ENCODE assay signal across 36 mouse cellular contexts in the genomic region with DNA sequence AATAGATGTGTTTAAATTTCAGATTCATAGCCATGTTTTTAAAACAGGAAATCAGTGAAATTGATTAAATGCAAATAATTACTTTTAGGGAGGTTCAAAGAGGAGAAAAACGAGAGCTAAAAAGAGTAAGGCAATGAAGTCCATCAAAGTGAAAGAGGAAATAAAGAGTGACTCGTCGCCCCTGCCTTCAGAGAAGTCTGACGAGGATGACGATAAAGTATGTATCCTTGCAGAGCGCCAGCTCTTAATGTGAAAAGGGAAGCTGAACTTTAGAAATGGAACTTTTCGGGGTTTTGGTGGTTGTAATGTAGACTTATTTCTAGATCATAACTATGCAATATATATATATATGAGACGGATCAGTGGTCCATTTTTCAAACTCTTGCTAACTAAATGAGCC. TPM values are rescaled to one million over a fixed set of nuclear protein-coding genes. Genes with fewer than 3 reads are reported as not detected.
DNase-seq lines count a peak whose midpoint lies in the region; ATAC-seq and TF ChIP-seq lines count a peak whose summit lies in the region.
"Had no signal": no experiment of that assay in that cellular context is flagged by ENCODE, and none has a peak within 500 bp of the region (broad histone marks: within the 10 kb centered on the region; RNA-seq: fewer than 3 reads in every experiment).

No protein-coding gene starts in this region.

- H3K36me3 ChIP-seq in lung, postnatal 0 days (ENCODE audit: insufficient read depth, low read length) = peaks cover 34% of the 10 kb centered on the region
- H3K36me3 ChIP-seq in midbrain, embryonic 16.5 days (ENCODE audit: control insufficient read depth, insufficient read depth, low read length) = peaks cover 27% of the 10 kb centered on the region
- peaks cover 14% of the 10 kb centered on the region for H3K36me3 ChIP-seq in heart, embryonic 11.5 days (ENCODE audit: control insufficient read depth, insufficient read depth, low read length)

- ATAC-seq in lung, postnatal 0 days = no peak
- peak; percentile 83 for ATAC-seq in megakaryocyte progenitor cell, adult 5-6 weeks (replicated peaks; ENCODE audit: poor library complexity)
- no peak for ATAC-seq in midbrain, embryonic 16.5 days
- no peak for ATAC-seq in heart, embryonic 11.5 days (replicated peaks; ENCODE audit: insufficient number of reproducible peaks, low FRiP score, low TSS enrichment)
- ATAC-seq: CD4-positive, CD25-positive, alpha-beta regulatory T cell, adult 4 months; forebrain, embryonic 15.5 days; inflammation-experienced regulatory T-cells, adult 6 months; Patski had no signal

- no peaks in the 10 kb centered on the region for H3K27me3 ChIP-seq in lung, postnatal 0 days (replicated peaks; ENCODE audit: insufficient read depth, low read length)
- no peaks in the 10 kb centered on the region for H3K27me3 ChIP-seq in midbrain, embryonic 16.5 days (ENCODE audit: control insufficient read depth, insufficient read depth, low read depth, low read length)
- no peaks in the 10 kb centered on the region for H3K27me3 ChIP-seq in heart, embryonic 11.5 days (ENCODE audit: control insufficient read depth, insufficient read depth, low read length)
- H3K27me3 ChIP-seq: embryonic facial prominence, embryonic 13.5 days; forebrain, embryonic 15.5 days; heart, embryonic 13.5 days; hindbrain, embryonic 15.5 days; megakaryocyte, embryonic 14.5 days; midbrain, embryonic 12.5 days; Patski had no signal

- 78% methylated on average over 8 of the region's 8 CpGs for WGBS in lung, postnatal 0 days
- 91% methylated on average over 8 of the region's 8 CpGs for WGBS in midbrain, embryonic 16.5 days
- 90% methylated on average over 8 of the region's 8 CpGs for WGBS in heart, embryonic 11.5 days (ENCODE audit: insufficient replicate concordance)

- no peak overlapping the region for H3K27ac ChIP-seq in lung, postnatal 0 days (ENCODE audit: low read length)
- H3K27ac ChIP-seq in midbrain, embryonic 16.5 days (ENCODE audit: low read length) = no peak overlapping the region
- no peak overlapping the region for H3K27ac ChIP-seq in heart, embryonic 11.5 days (ENCODE audit: low read depth, low read length)
- H3K27ac ChIP-seq: embryonic facial prominence, embryonic 13.5 days; forebrain, embryonic 10.5 days; forebrain, embryonic 15.5 days; heart, adult 2 months; heart, embryonic 13.5 days; hindbrain, embryonic 10.5 days; hindbrain, embryonic 15.5 days; liver, embryonic 14.5 days; midbrain, embryonic 12.5 days had no signal

- no peaks in the 10 kb centered on the region for H3K4me1 ChIP-seq in lung, postnatal 0 days (ENCODE audit: insufficient read depth, low read depth, low read length)
- H3K4me1 ChIP-seq in midbrain, embryonic 16.5 days (ENCODE audit: control insufficient read depth, insufficient read depth, low read length) = no peaks in the 10 kb centered on the region
- no peaks in the 10 kb centered on the region for H3K4me1 ChIP-seq in heart, embryonic 11.5 days (ENCODE audit: control insufficient read depth, insufficient read depth, low read length)
- H3K4me1 ChIP-seq: embryonic facial prominence, embryonic 13.5 days; forebrain, embryonic 10.5 days; forebrain, embryonic 15.5 days; heart, embryonic 13.5 days; hindbrain, embryonic 10.5 days; hindbrain, embryonic 15.5 days; megakaryocyte, embryonic 14.5 days; midbrain, embryonic 12.5 days had no signal

- H3K9me3 ChIP-seq in lung, postnatal 0 days (ENCODE audit: low read length) = no peaks in the 10 kb centered on the region
- H3K9me3 ChIP-seq in midbrain, embryonic 16.5 days (replicated peaks; ENCODE audit: control insufficient read depth, low read length, poor library complexity, severe bottlenecking) = no peaks in the 10 kb centered on the region
- no peaks in the 10 kb centered on the region for H3K9me3 ChIP-seq in heart, embryonic 11.5 days (replicated peaks; ENCODE audit: control insufficient read depth, low read length)
- H3K9me3 ChIP-seq: embryonic facial prominence, embryonic 13.5 days; forebrain, embryonic 10.5 days; forebrain, embryonic 15.5 days; heart, embryonic 13.5 days; hindbrain, embryonic 10.5 days; hindbrain, embryonic 15.5 days; megakaryocyte, embryonic 14.5 days; midbrain, embryonic 12.5 days had no signal

- TF ChIP-seq CTCF in lung, postnatal 0 days (IDR thresholded peaks at IDR 0.05) = no peak

- H3K9ac ChIP-seq in lung, postnatal 0 days (replicated peaks; ENCODE audit: low read depth) = no peak overlapping the region
- H3K9ac ChIP-seq in midbrain, embryonic 16.5 days (ENCODE audit: low read depth, low read length) = no peak overlapping the region
- no peak overlapping the region for H3K9ac ChIP-seq in heart, embryonic 11.5 days (ENCODE audit: low read depth, low read length)
- H3K9ac ChIP-seq: embryonic facial prominence, embryonic 13.5 days; forebrain, embryonic 15.5 days; heart, embryonic 13.5 days; hindbrain, embryonic 15.5 days; liver, embryonic 14.5 days; midbrain, embryonic 12.5 days had no signal

- peak; percentile 38 for DNase-seq in lung, postnatal 36 days
- DNase-seq in lung, postnatal 0 days (ENCODE audit: low spot score) = no peak
- DNase-seq in c-Kit-positive CD71-negative TER-119-negative erythroid progenitor cells, embryonic 14.5 days (ENCODE audit: low read depth) = peak; percentile 16
- DNase-seq in layer of hippocampus, postnatal 25 days (ENCODE audit: extremely low spot score in 1 of 2, low spot score in 1 of 2) = no peak
- DNase-seq: adrenal gland, postnatal 10 days; cerebellum, adult 11 months; cerebellum, adult 9-10 months; cerebellum, postnatal 36 days; gastrocnemius, postnatal 36 days; heart, adult 2 months; heart, postnatal 10 days; kidney, adult 18-20 months; kidney, postnatal 4 days; layer of hippocampus, postnatal 36 days; liver; lung, adult 2 months; lung, postnatal 14 days; retina, postnatal 1 day; right cerebral cortex, postnatal 25 days; thymus, adult 2 months; thymus, postnatal 4 days had no signal

- H3K4me3 ChIP-seq in lung, postnatal 0 days (ENCODE audit: low read depth, low read length) = no peak overlapping the region
- H3K4me3 ChIP-seq in midbrain, embryonic 16.5 days (ENCODE audit: low read depth, low read length) = no peak overlapping the region
- no peak overlapping the region for H3K4me3 ChIP-seq in heart, embryonic 11.5 days (ENCODE audit: low read depth, low read length)
- H3K4me3 ChIP-seq: embryonic facial prominence, embryonic 13.5 days; forebrain, embryonic 10.5 days; forebrain, embryonic 15.5 days; heart, adult 2 months; heart, embryonic 13.5 days; hindbrain, embryonic 10.5 days; hindbrain, embryonic 15.5 days; megakaryocyte, embryonic 14.5 days; midbrain, embryonic 12.5 days had no signal

- TF ChIP-seq EP300 in lung, postnatal 0 days (IDR thresholded peaks at IDR 0.05) = no peak

- no peak overlapping the region for H3K4me2 ChIP-seq in lung, postnatal 0 days (replicated peaks; ENCODE audit: low read depth, low read length)
- H3K4me2 ChIP-seq in midbrain, embryonic 16.5 days (ENCODE audit: low read length) = no peak overlapping the region
- H3K4me2 ChIP-seq in heart, embryonic 11.5 days = no peak overlapping the region
- H3K4me2 ChIP-seq: embryonic facial prominence, embryonic 13.5 days; forebrain, embryonic 15.5 days; heart, embryonic 13.5 days; hindbrain, embryonic 15.5 days; midbrain, embryonic 12.5 days had no signal

RNA-seq across cellular contexts. Expression of a gene that starts 56.4 kb away (rescaled TPM):
- polyA plus RNA-seq in lung, postnatal 0 days (2015; fragmentation: Nextera tagmentation; extraction: Ambion mirVana) = 17.1 and 19.6 TPM in 2 replicates
- 40.4 and 47.2 TPM in 2 replicates for total RNA-seq in megakaryocyte progenitor cell, adult 5-6 weeks (2015)
- 59.2 and 68.7 TPM in 2 replicates for total RNA-seq in megakaryocyte progenitor cell, adult 5-6 weeks (2017)
- 10 to 100 TPM; 22.8 to 29.1 TPM for total RNA-seq in layer of hippocampus, postnatal 25 days (2021)
- polyA plus RNA-seq in midbrain, embryonic 16.5 days (2015; fragmentation: Nextera tagmentation; extraction: Ambion mirVana) = 14.5 and 16.3 TPM in 2 replicates
- polyA plus RNA-seq in heart, embryonic 11.5 days (2014; fragmentation: Nextera tagmentation; extraction: Ambion mirVana) = 17.1 and 26.2 TPM in 2 replicates

Comparison
In these comparisons a context has a peak if more than half of its experiments do, and no peak if none do; other contexts are left out.
1. DNase-seq: peak in lung, postnatal 36 days (single experiment) and c-Kit-positive CD71-negative TER-119-negative erythroid progenitor cells, embryonic 14.5 days (single experiment); none in lung, postnatal 0 days (single experiment) and layer of hippocampus, postnatal 25 days (0 of 2).